Mouse (Mus musculus) stomach, postnatal 0 days (tissue): ENCODE measurements at regions not wholly inside any gene's neighbourhood (a gene's known extent, or its start where the extent isn't known, plus 50 kb on each side); places are given as distances from the start of the nearest gene placed in this dataset.

Experiments
- CTCF ChIP-seq: IDR thresholded peaks from 2 replicates; pipeline ENCODE4 v1.5.1; 2016; ENCODE audit warnings: antibody characterized with exemption, low read depth, mild to moderate bottlenecking, moderate library complexity
- EP300 ChIP-seq: optimal IDR thresholded peaks from 2 replicates; pipeline ENCODE3; 2016; ENCODE audit warnings: antibody characterized with exemption

DNA sequence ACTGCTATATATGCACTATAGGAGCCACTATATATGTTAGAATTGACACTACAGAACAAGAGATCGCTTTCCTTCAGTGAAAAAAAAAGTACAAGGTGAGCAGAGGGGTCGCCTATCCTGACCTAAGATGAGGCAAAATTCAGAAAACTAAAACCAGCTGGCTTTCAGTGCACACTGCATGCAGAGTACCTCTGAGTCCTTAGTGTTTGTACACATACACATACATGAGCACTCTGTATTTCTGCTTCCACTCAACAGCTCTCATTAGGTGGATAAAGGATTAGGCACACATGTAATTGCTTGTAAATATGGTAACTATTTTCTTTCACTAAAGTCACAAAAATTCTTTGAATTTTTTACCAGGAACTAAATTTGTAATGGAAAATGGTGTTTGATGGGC lies 251.5 kb upstream of the 1700008P02Rik start:
- TF ChIP-seq CTCF (no peak), EP300 (no peak)
